Mouse (Mus musculus): ENCODE measurements around the gene Oxtr. TPM values are rescaled to one million over a fixed set of nuclear protein-coding genes. Genes with fewer than 3 reads are reported as not detected.

Gene Oxtr
- polyA plus RNA-seq, 1 experiment from 2014 or later, result 0.80 TPM

GRCm38 (mm10) chr6:112487993-112488392 lies 1.8 kb downstream of the Oxtr start:
- Histone ChIP-seq H3K36me3 (no peaks in the 10 kb centered on the region), H3K27me3 (peaks cover 70% of the 10 kb centered on the region), H3K9me3 (no peaks in the 10 kb centered on the region), H3K4me1 (peaks cover 28% of the 10 kb centered on the region), H3K4me2 (no peak overlapping the region), H3K27ac (no peak overlapping the region), H3K4me3 (no peak overlapping the region), H3K9ac (no peak overlapping the region)
- WGBS, result 82% methylated on average over 5 of the region's 5 CpGs
- ATAC-seq (ENCODE audit: insufficient number of reproducible peaks, insufficient read depth, low FRiP score, low TSS enrichment, low read depth), result no peak

- Histone ChIP-seq H3K36me3 (no peaks in the 10 kb centered on the region), H3K9ac (no peak overlapping the region), H3K9me3 (no peaks in the 10 kb centered on the region), H3K4me1 (peaks cover 12% of the 10 kb centered on the region), H3K4me2 (no peak overlapping the region), H3K27me3 (peaks cover 53% of the 10 kb centered on the region), H3K27ac (no peak overlapping the region), H3K4me3 (no peak overlapping the region)
- no peak for ATAC-seq (ENCODE audit: insufficient number of reproducible peaks, insufficient read depth, low FRiP score, low TSS enrichment, low read depth)
- WGBS, result 5% methylated on average over 4 of the region's 4 CpGs
Observed at GRCm38 (mm10) chr6:112484316-112484715, 5.4 kb downstream of the Oxtr start.

- H3K27ac ChIP-seq, result no peak overlapping the region
- no peak overlapping the region for H3K4me3 ChIP-seq
- H3K4me2 ChIP-seq, result no peak overlapping the region
- no peak overlapping the region for H3K9ac ChIP-seq
- H3K9me3 ChIP-seq, result no peaks in the 10 kb centered on the region
- no peak for ATAC-seq (ENCODE audit: insufficient number of reproducible peaks, insufficient read depth, low FRiP score, low TSS enrichment, low read depth)
- H3K27me3 ChIP-seq, result peaks cover 16% of the 10 kb centered on the region; the same call in 1 of the 2 replicates
- WGBS, result 52% methylated on average over 13 of the region's 13 CpGs
- 0 out of 2 replicates have a peak, but pooled peaks cover 5% of the 10 kb centered on the region for H3K4me1 ChIP-seq
- H3K36me3 ChIP-seq, result no peaks in the 10 kb centered on the region
Observed at GRCm38 (mm10) chr6:112479861-112480260, 9.9 kb downstream of the Oxtr start.

GRCm38 (mm10) chr6:112471644-112472043 lies 18.1 kb downstream of the Oxtr start:
- no peak overlapping the region for H3K27ac ChIP-seq
- no peaks in the 10 kb centered on the region for H3K9me3 ChIP-seq
- no peaks in the 10 kb centered on the region for H3K36me3 ChIP-seq
- H3K4me3 ChIP-seq, result no peak overlapping the region
- no peaks in the 10 kb centered on the region for H3K27me3 ChIP-seq
- H3K9ac ChIP-seq, result no peak overlapping the region
- H3K4me2 ChIP-seq, result no peak overlapping the region
- 89% methylated on average over 4 of the region's 4 CpGs for WGBS
- ATAC-seq (ENCODE audit: insufficient number of reproducible peaks, insufficient read depth, low FRiP score, low TSS enrichment, low read depth), result no peak
- no peaks in the 10 kb centered on the region for H3K4me1 ChIP-seq

DNA sequence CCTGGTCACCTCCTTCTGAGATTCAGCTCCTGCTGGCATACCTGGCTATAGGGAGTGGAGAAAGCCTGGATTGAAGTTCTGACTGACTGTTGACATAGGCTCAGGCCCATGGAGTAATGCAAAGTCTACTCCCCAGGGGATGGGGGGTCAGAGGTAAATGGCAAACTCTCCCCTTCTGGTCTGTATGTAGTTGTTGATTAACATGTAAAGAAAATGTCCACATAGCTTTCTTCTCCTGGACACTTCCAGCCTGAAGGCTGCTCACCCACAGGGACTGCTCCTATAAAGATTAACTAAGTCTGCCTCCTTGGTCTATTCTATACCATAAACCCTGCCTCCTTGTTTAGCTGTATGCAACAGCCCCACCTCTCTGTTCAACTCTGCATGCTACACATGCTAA lies 23.7 kb downstream of the Oxtr start:
- no peak for ATAC-seq (ENCODE audit: insufficient number of reproducible peaks, insufficient read depth, low FRiP score, low TSS enrichment, low read depth)

DNA sequence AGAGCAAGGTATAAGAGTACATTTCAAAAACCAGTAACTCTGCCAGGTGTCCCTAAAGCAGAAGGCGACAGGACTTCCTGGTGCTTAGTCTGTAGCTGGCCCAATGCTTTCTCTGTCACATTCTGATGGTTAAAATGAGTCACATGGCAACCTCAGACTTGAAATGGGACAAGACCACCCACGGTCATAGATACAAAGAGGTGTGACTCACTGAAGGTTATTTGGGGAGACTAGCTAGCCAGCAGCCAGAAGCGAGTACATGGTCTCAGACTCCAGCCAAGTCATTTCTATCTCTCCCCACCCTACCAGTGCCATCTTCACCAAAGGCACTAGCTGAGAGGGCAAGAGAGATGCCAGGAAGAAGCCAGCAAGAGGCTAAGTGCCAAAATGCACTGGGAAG lies 24.3 kb downstream of the Oxtr start:
- Histone ChIP-seq H3K4me3 (no peak overlapping the region), H3K4me2 (no peak overlapping the region), H3K36me3 (no peaks in the 10 kb centered on the region), H3K4me1 (no peaks in the 10 kb centered on the region), H3K27me3 (no peaks in the 10 kb centered on the region), H3K9me3 (no peaks in the 10 kb centered on the region), H3K27ac (no peak overlapping the region), H3K9ac (no peak overlapping the region)
- 85% methylated on average over 3 of the region's 3 CpGs for WGBS
- ATAC-seq (ENCODE audit: insufficient number of reproducible peaks, insufficient read depth, low FRiP score, low TSS enrichment, low read depth), result no peak

More for the DNA sequence above, 23.7 kb downstream of the Oxtr start:
- no peaks in the 10 kb centered on the region for H3K9me3 ChIP-seq
- H3K9ac ChIP-seq, result no peak overlapping the region
- H3K27ac ChIP-seq, result no peak overlapping the region
- no peaks in the 10 kb centered on the region for H3K4me1 ChIP-seq
- no peaks in the 10 kb centered on the region for H3K27me3 ChIP-seq
- H3K4me3 ChIP-seq, result no peak overlapping the region
- no peak overlapping the region for H3K4me2 ChIP-seq
- H3K36me3 ChIP-seq, result no peaks in the 10 kb centered on the region

- 79% methylated on average over 6 of the region's 6 CpGs for WGBS
- H3K27me3 ChIP-seq, result no peaks in the 10 kb centered on the region
- no peaks in the 10 kb centered on the region for H3K36me3 ChIP-seq
- H3K4me3 ChIP-seq, result no peak overlapping the region
- no peak overlapping the region for H3K9ac ChIP-seq
- H3K4me1 ChIP-seq, result 0 out of 2 replicates have a peak, but pooled peaks cover 6% of the 10 kb centered on the region
- H3K9me3 ChIP-seq, result no peaks in the 10 kb centered on the region
- ATAC-seq (ENCODE audit: insufficient number of reproducible peaks, insufficient read depth, low FRiP score, low TSS enrichment, low read depth), result no peak
- no peak overlapping the region for H3K4me2 ChIP-seq
- no peak overlapping the region for H3K27ac ChIP-seq
Observed at GRCm38 (mm10) chr6:112463331-112463730, 26.4 kb downstream of the Oxtr start.

DNA sequence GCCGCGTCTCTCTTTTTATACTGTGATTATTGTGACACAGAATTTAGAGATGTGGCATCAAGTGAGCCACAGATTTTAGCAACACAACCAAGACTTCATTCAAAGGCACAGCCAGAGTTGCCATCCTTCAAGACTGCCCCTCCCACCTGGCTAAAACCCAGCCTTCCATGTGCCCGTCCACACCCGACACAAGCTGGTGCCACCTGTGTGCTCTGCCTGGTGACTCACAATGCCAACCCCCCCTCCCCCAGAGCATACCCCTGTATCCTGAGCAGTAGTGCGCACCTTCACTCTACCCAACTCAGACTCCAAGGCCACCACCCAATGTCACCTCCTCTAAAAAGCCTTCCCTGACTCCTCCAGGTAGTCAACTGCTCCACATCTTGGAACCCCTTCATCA lies 28.3 kb downstream of the Oxtr start:
- Histone ChIP-seq H3K4me3 (no peak overlapping the region), H3K4me1 (0 out of 2 replicates have a peak, but pooled peaks cover 6% of the 10 kb centered on the region), H3K27me3 (no peaks in the 10 kb centered on the region), H3K27ac (no peak overlapping the region), H3K4me2 (no peak overlapping the region), H3K36me3 (no peaks in the 10 kb centered on the region), H3K9me3 (no peaks in the 10 kb centered on the region), H3K9ac (no peak overlapping the region)
- 87% methylated on average over 5 of the region's 5 CpGs for WGBS
- ATAC-seq (ENCODE audit: insufficient number of reproducible peaks, insufficient read depth, low FRiP score, low TSS enrichment, low read depth), result no peak

DNA sequence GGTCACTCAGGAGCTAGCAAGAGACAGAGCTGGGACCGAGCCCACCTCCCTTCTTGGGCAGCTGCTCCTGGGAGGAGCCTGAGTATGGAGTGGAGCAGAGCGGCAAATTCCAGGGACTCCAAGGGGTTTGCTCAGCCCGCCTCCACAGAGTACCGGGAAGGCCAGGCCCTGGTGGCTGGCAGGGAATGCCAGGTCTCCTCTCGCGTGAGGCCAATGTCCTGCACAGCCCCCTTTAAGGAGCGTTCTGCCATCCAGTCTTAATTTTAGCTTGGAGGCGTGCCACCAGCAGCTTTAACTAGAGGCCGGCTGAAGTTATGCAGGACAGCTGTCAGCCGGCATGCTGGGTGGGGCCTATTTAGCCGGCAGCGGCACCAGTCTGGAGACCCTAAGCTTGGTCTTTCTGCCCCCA lies 30.4 kb downstream of the Oxtr start, which contains the start of gene Cav3:
Gene Cav3 (plus strand): TSS at position 165 of the 409 bp plus-strand sequence.
- Histone ChIP-seq H3K4me3 (no peak within 1 kb of the TSS), H3K36me3 (no peaks in the 10 kb centered on the region), H3K4me2 (0 out of 2 replicates have a peak within 1 kb of the TSS, but pooled peaks have one; percentile 11), H3K9ac (no peak within 1 kb of the TSS), H3K27me3 (no peaks in the 10 kb centered on the region), H3K9me3 (no peaks in the 10 kb centered on the region), H3K27ac (no peak within 1 kb of the TSS), H3K4me1 (0 out of 2 replicates have a peak, but pooled peaks cover 6% of the 10 kb centered on the region)
- ATAC-seq (ENCODE audit: insufficient number of reproducible peaks, insufficient read depth, low FRiP score, low TSS enrichment, low read depth), result no peak
- WGBS, result 59% methylated on average over 12 of the region's 12 CpGs

DNA sequence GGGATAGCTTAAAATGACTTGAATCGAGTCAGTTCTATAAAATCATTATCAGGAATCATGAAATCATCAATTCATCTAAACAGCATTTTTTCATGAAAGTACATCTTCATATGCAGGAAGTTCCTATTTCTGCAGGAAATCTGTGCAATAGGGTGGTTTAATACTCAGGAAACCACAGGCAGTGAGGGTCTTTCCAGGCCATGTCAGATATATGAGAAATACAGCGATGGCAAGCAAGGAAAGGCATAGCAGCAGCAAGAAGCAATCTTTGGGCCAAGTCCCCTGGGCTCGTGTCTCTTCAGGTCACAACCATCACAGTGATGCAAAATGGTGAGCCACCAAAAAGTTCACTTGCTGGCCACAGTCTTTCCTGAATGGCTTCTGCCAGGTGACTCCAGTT lies 44.1 kb downstream of the Oxtr start:
- Histone ChIP-seq H3K27ac (no peak overlapping the region), H3K27me3 (no peaks in the 10 kb centered on the region), H3K4me3 (no peak overlapping the region), H3K4me2 (no peak overlapping the region), H3K9me3 (no peaks in the 10 kb centered on the region), H3K4me1 (no peaks in the 10 kb centered on the region), H3K9ac (no peak overlapping the region), H3K36me3 (no peaks in the 10 kb centered on the region)
- ATAC-seq (ENCODE audit: insufficient number of reproducible peaks, insufficient read depth, low FRiP score, low TSS enrichment, low read depth), result no peak
- WGBS, result 80% methylated on average over 3 of the region's 3 CpGs

DNA sequence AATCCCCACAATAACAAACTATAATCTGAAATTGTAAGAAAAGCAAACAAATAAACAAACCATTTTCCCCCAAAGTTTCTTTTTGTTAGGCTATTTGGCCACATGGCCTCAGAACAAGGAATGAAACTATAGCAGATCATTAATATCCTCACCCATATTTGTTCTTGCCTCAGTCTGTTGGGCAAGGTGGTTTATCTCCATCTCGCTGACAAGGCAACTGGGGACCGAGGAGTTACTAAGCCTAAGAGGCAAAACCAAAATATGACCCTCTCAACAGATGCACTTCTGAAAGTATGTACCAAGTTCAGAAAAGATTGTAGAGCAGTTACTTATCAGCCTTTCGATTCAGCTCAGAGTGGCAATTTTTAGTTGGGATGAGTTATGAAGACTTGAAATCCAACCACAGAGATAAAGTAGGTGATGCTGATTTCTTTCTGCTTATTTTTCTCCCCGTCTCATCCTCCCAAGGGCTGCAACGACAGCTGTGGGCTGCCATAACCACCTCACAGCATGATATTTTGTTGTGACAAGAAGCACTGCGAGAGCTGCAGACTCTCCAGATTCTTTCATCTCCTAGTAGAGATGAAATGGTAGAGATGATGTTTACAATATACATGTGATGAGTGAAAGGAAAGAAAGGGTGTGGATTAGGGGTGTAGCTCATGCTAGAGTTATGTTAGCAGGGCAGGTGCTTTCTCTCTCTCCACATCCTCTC lies 63.6 kb downstream of the Oxtr start:
- 78% methylated on average over 6 of the region's 6 CpGs for WGBS
- H3K4me3 ChIP-seq, result no peak overlapping the region
- no peak for ATAC-seq (ENCODE audit: insufficient number of reproducible peaks, insufficient read depth, low FRiP score, low TSS enrichment, low read depth)
- H3K9me3 ChIP-seq, result 0 out of 2 replicates have a peak, but pooled peaks cover 3% of the 10 kb centered on the region
- no peaks in the 10 kb centered on the region for H3K36me3 ChIP-seq
- no peak overlapping the region for H3K27ac ChIP-seq
- no peak overlapping the region for H3K4me2 ChIP-seq
- H3K4me1 ChIP-seq, result no peaks in the 10 kb centered on the region
- H3K27me3 ChIP-seq, result no peaks in the 10 kb centered on the region
- no peak overlapping the region for H3K9ac ChIP-seq

DNA sequence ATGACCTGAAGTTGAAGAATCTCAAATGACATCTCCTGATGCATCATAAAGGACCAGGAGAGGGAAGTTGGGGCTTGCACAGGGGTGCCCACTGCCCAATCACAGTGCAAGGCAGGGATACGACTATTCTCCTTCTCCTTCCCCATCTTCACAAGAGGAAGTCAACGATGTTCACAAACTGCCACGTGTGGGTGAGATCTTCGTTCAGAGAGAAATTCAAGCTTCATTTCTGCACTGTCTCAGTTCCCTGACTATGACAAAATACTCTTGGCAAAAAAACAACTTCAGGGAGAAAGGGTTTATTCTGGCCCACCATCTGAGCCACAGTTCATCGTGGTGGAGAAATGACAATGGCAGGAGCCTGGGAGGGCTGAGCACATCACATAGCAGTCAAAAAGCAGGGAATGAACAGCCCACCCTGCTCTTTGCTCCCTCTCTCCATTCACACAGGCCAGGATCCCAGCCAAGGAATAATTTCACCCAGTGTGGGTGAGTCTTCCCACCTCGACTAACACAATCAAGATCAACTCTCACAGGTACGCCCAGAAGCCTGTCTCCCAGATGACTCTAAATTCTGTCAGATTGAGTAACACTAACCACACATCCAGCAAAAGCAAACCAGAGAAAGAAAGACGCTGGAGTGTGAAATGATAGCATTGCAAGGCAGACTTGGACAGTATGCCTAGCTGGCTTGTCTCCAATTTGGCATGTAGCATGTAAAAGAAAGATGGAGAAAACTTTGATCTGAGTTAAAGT lies 65.8 kb downstream of the Oxtr start:
- no peak for ATAC-seq (ENCODE audit: insufficient number of reproducible peaks, insufficient read depth, low FRiP score, low TSS enrichment, low read depth)
- Histone ChIP-seq H3K27ac (no peak overlapping the region), H3K9ac (no peak overlapping the region), H3K9me3 (0 out of 2 replicates have a peak, but pooled peaks cover 3% of the 10 kb centered on the region), H3K27me3 (no peaks in the 10 kb centered on the region), H3K4me1 (no peaks in the 10 kb centered on the region), H3K36me3 (no peaks in the 10 kb centered on the region), H3K4me3 (no peak overlapping the region), H3K4me2 (no peak overlapping the region)
- 78% methylated on average over 8 of the region's 8 CpGs for WGBS
